Mouse (Mus musculus): ENCODE measurements around the gene Immp2l. TPM values are rescaled to one million over a fixed set of nuclear protein-coding genes. Genes with fewer than 3 reads are reported as not detected.

Immp2l gene
- total and polyA plus RNA-seq, 3 experiments = 20.1 to 30.3 (median 23.1) TPM

DNA sequence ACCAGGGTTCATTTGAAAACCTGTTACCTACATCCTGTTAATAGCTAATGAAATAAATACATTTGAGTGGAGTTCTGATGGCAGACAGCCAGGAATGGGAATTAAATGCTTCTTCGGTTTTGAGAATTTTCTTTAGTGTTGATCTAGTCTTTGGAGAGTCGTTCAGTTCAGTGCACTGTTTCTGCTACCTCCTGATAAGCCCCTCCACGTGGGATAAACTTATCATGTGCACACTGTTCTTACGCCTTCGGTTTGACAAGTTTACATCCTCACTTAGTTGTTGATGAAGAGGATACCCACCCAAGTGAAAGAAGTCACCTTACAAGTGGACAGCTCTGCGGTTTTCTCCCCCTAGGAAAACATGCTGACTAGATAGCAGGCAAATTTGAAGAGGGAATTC lies 88.2 kb downstream of the Immp2l start:
- H3K36me3 ChIP-seq (ENCODE audit: control insufficient read depth, insufficient read depth, low read length) = no peaks in the 10 kb centered on the region
- no peak overlapping the region for H3K9ac ChIP-seq (ENCODE audit: low read depth, low read length)
- H3K27me3 ChIP-seq (ENCODE audit: control insufficient read depth, insufficient read depth, low read length) = no peaks in the 10 kb centered on the region
- DNase-seq = no peak
- H3K4me3 ChIP-seq = no peak overlapping the region
- WGBS = 41% methylated on average over 6 of the region's 6 CpGs
- no peak for TF ChIP-seq POLR2A (IDR thresholded peaks at IDR 0.05; ENCODE audit: insufficient read depth, low read depth, low read length)
- TF ChIP-seq EP300 (IDR thresholded peaks at IDR 0.05; ENCODE audit: insufficient read depth, low read depth, low read length) = no peak
- TF ChIP-seq CTCF (IDR thresholded peaks at IDR 0.05) = no peak
- no peak overlapping the region for H3K27ac ChIP-seq
- intact Hi-C loops (cut with DNase I) = no loop called here
- H3K4me1 ChIP-seq (ENCODE audit: control insufficient read depth, insufficient read depth, low read length) = no peaks in the 10 kb centered on the region
- no peaks in the 10 kb centered on the region for H3K79me2 ChIP-seq (replicated peaks; ENCODE audit: control insufficient read depth, insufficient read depth, low read length)

DNA sequence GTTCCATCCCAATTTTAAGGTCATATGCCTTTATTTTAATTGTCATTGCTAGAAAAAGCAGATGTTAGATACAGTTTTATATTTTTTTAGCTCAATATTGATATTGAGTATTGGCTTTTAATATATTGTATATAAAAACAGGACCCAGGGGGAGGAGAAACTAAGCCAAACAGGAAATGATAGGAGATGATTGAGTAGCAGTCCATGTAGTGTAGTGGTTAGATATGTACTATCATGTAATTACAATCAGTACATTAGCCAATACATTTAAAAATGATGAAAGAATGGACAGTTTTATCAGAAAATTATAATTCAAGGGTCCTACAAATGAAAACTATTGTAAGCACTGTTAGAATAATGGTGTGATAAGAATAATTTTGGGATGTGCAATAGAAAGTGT lies 94.5 kb downstream of the Immp2l start:
- DNase-seq = no peak
- intact Hi-C loops (cut with DNase I) = no loop called here
- H3K9ac ChIP-seq (ENCODE audit: low read depth, low read length) = no peak overlapping the region

DNA sequence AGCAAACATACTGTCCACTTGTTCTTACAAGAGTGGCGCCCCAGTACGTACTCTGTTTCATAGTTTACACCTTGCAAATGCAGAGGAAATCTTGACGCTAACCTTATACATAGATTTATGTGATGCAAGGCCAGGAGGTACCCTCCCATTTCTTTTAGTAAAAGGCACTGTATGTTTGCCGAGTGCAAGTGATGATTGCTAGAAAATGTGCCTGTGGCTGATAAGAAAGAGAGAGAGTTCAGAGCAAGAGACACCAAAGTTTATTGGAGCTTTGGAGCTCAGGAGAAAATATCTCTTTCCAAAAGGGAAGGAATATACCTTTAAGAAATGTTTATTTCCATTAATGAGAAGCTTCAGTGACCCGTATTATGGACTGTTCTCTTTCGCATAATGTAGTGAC lies 95.8 kb downstream of the Immp2l start:
- no peak for TF ChIP-seq CTCF (IDR thresholded peaks at IDR 0.05)
- no peak for TF ChIP-seq EP300 (IDR thresholded peaks at IDR 0.05; ENCODE audit: insufficient read depth, low read depth, low read length)
- no peak for TF ChIP-seq POLR2A (IDR thresholded peaks at IDR 0.05; ENCODE audit: insufficient read depth, low read depth, low read length)
- Histone ChIP-seq H3K79me2 (replicated peaks; ENCODE audit: control insufficient read depth, insufficient read depth, low read length) (no peaks in the 10 kb centered on the region), H3K36me3 (ENCODE audit: control insufficient read depth, insufficient read depth, low read length) (no peaks in the 10 kb centered on the region), H3K27ac (no peak overlapping the region), H3K9ac (ENCODE audit: low read depth, low read length) (no peak overlapping the region), H3K4me3 (no peak overlapping the region), H3K4me1 (ENCODE audit: control insufficient read depth, insufficient read depth, low read length) (no peaks in the 10 kb centered on the region), H3K27me3 (ENCODE audit: control insufficient read depth, insufficient read depth, low read length) (no peaks in the 10 kb centered on the region)
- no peak for DNase-seq
- intact Hi-C loops (cut with DNase I) = no loop called here
- 60% methylated on average over 6 of the region's 6 CpGs for WGBS

More for the DNA sequence above, 94.5 kb downstream of the Immp2l start:
- Histone ChIP-seq H3K36me3 (ENCODE audit: control insufficient read depth, insufficient read depth, low read length) (no peaks in the 10 kb centered on the region), H3K4me3 (no peak overlapping the region), H3K27ac (no peak overlapping the region), H3K27me3 (ENCODE audit: control insufficient read depth, insufficient read depth, low read length) (no peaks in the 10 kb centered on the region), H3K4me1 (ENCODE audit: control insufficient read depth, insufficient read depth, low read length) (no peaks in the 10 kb centered on the region), H3K79me2 (replicated peaks; ENCODE audit: control insufficient read depth, insufficient read depth, low read length) (no peaks in the 10 kb centered on the region)
- TF ChIP-seq EP300 (IDR thresholded peaks at IDR 0.05; ENCODE audit: insufficient read depth, low read depth, low read length) (no peak), CTCF (IDR thresholded peaks at IDR 0.05) (no peak), POLR2A (IDR thresholded peaks at IDR 0.05; ENCODE audit: insufficient read depth, low read depth, low read length) (no peak)

DNA sequence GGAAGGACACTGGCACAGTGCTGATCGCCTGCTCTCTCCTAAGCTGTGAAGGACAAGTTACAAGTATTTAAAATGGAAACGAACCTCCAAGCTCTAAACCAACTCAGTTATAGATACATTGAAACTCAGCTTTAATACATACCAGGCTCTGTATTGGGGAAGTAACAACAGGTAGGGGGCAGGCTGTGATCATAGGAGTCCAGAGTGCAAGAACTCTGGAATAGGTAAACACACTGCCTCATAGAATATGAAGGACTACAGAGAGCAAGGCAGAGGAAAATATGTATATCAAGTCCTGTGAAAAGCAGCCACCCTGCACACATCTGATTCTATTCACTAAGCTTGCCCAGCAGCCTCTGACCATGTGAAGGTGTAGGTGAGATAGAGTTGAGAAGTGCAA lies 99.3 kb downstream of the Immp2l start:
- H3K36me3 ChIP-seq (ENCODE audit: control insufficient read depth, insufficient read depth, low read length) = no peaks in the 10 kb centered on the region
- H3K27me3 ChIP-seq (ENCODE audit: control insufficient read depth, insufficient read depth, low read length) = no peaks in the 10 kb centered on the region
- no peak for TF ChIP-seq POLR2A (IDR thresholded peaks at IDR 0.05; ENCODE audit: insufficient read depth, low read depth, low read length)
- peak; percentile 29; the same call in 1 of the 2 replicates for TF ChIP-seq CTCF (IDR thresholded peaks at IDR 0.05)
- no peak overlapping the region for H3K4me3 ChIP-seq
- H3K27ac ChIP-seq = no peak overlapping the region
- H3K9ac ChIP-seq (ENCODE audit: low read depth, low read length) = no peak overlapping the region
- WGBS = 69% methylated on average over 2 of the region's 2 CpGs
- no peak for DNase-seq
- no peaks in the 10 kb centered on the region for H3K79me2 ChIP-seq (replicated peaks; ENCODE audit: control insufficient read depth, insufficient read depth, low read length)
- H3K4me1 ChIP-seq (ENCODE audit: control insufficient read depth, insufficient read depth, low read length) = no peaks in the 10 kb centered on the region
- intact Hi-C loops (cut with DNase I) = no loop called here

DNA sequence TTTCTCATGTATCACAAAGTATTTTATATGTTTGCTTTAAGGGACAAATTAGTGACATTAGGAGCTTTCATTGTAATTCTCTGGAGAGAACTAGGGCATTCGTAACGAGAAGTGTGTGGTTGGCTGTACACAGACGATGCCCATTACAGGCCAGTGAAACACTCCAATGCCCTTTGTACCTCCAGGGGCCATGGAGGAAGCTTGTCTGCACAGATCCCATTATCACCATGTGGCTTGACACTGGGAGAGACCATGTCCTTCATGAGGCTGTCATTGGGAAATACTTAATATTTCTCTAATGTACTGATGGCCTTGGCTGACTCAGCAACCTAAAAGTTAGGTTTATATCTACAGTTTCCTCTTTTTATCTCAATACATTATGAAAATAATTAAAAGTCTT lies 111.0 kb downstream of the Immp2l start:
- Histone ChIP-seq H3K4me1 (ENCODE audit: control insufficient read depth, insufficient read depth, low read length) (no peaks in the 10 kb centered on the region), H3K27me3 (ENCODE audit: control insufficient read depth, insufficient read depth, low read length) (no peaks in the 10 kb centered on the region), H3K9ac (ENCODE audit: low read depth, low read length) (no peak overlapping the region), H3K27ac (no peak overlapping the region), H3K79me2 (replicated peaks; ENCODE audit: control insufficient read depth, insufficient read depth, low read length) (no peaks in the 10 kb centered on the region), H3K4me3 (no peak overlapping the region), H3K36me3 (ENCODE audit: control insufficient read depth, insufficient read depth, low read length) (no peaks in the 10 kb centered on the region)
- intact Hi-C loops (cut with DNase I) = no loop called here
- TF ChIP-seq POLR2A (IDR thresholded peaks at IDR 0.05; ENCODE audit: insufficient read depth, low read depth, low read length) (no peak), EP300 (IDR thresholded peaks at IDR 0.05; ENCODE audit: insufficient read depth, low read depth, low read length) (no peak), CTCF (IDR thresholded peaks at IDR 0.05) (no peak)
- no peak for DNase-seq
- whole genome bisulfite sequencing = 85% methylated on average over 3 of the region's 3 CpGs

DNA sequence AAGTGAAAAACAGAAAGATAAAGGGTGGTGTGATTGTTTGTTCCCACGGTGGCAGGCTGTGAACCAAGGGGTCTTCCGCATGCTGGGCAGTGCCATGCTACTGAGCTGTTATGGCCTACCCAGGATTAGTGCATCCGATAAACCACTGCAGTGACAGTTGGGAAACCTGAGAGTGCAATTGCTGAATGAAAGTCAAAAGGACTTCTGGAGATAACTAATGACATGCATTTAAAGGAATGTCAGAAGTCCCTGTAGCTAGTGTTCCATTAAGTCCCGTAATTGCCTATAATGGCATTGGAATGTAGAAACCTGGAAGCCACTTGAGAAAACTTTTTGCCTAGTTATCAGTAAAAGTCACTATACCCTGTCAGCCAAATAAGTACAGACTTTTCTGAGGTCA lies 135.7 kb downstream of the Immp2l start:
- Histone ChIP-seq H3K4me1 (ENCODE audit: control insufficient read depth, insufficient read depth, low read length) (no peaks in the 10 kb centered on the region), H3K4me3 (no peak overlapping the region), H3K9ac (ENCODE audit: low read depth, low read length) (no peak overlapping the region), H3K79me2 (replicated peaks; ENCODE audit: control insufficient read depth, insufficient read depth, low read length) (no peaks in the 10 kb centered on the region), H3K27ac (no peak overlapping the region), H3K36me3 (ENCODE audit: control insufficient read depth, insufficient read depth, low read length) (no peaks in the 10 kb centered on the region), H3K27me3 (ENCODE audit: control insufficient read depth, insufficient read depth, low read length) (no peaks in the 10 kb centered on the region)
- DNase-seq = no peak
- intact Hi-C loops (cut with DNase I) = no loop called here
- TF ChIP-seq CTCF (IDR thresholded peaks at IDR 0.05) (no peak), POLR2A (IDR thresholded peaks at IDR 0.05; ENCODE audit: insufficient read depth, low read depth, low read length) (no peak), EP300 (IDR thresholded peaks at IDR 0.05; ENCODE audit: insufficient read depth, low read depth, low read length) (no peak)
- 63% methylated on average over 4 of the region's 4 CpGs for WGBS

All from heart, adult 2 months (tissue).